Mouse (Mus musculus) heart, adult 2 months (tissue): ENCODE results near the gene Gm3625. TPM values are rescaled to one million over a fixed set of nuclear protein-coding genes. Genes with fewer than 3 reads are reported as not detected.

Experiments used
- DNase-seq, 2 experiments: peaks; one replicate each; pipeline ENCODE4 v3.0.0; 2021
- H3K27ac ChIP-seq: fragments of 200-600 bp; 2 replicates; pipeline ENCODE4 v1.8.1; 2022
- H3K27me3 ChIP-seq: fragments of 200-500 bp; 2 replicates; pipeline ENCODE4 v1.6.1; 2012; ENCODE audit warnings: mild to moderate bottlenecking, low read length, inconsistent platforms, mixed read lengths; ENCODE audit not compliant: control insufficient read depth, insufficient read depth
- H3K36me3 ChIP-seq: fragments of 200-500 bp; 2 replicates; pipeline ENCODE4 v1.6.1; 2012; ENCODE audit warnings: low read length, inconsistent platforms; ENCODE audit not compliant: control insufficient read depth, insufficient read depth
- H3K4me1 ChIP-seq: fragments of 200-500 bp; 2 replicates; pipeline ENCODE4 v1.6.1; 2011; ENCODE audit warnings: low read length; ENCODE audit not compliant: control insufficient read depth, insufficient read depth
- H3K4me3 ChIP-seq: fragments of 200-600 bp; 2 replicates; pipeline ENCODE4 v1.8.1; 2022
- H3K79me2 ChIP-seq: fragments of 200-500 bp; replicated peaks from 2 replicates; pipeline ENCODE4 v1.6.1; 2012; ENCODE audit warnings: mild to moderate bottlenecking, inconsistent platforms, low read length, moderate library complexity, mixed read lengths; ENCODE audit not compliant: control insufficient read depth, insufficient read depth
- H3K9ac ChIP-seq: fragments of 200-500 bp; 2 replicates; pipeline ENCODE4 v1.6.1; 2012; ENCODE audit warnings: low read depth, mild to moderate bottlenecking, control low read depth, inconsistent platforms, low read length, mixed read lengths
- CTCF ChIP-seq: fragments of 200-600 bp; IDR thresholded peaks from 2 replicates; pipeline ENCODE4 v1.8.1; 2022; ENCODE audit warnings: antibody characterized with exemption, mild to moderate bottlenecking, moderate library complexity
- EP300 ChIP-seq: fragments of 200-500 bp; IDR thresholded peaks from 2 replicates; pipeline ENCODE4 v1.6.1; 2011; ENCODE audit warnings: low read depth, low read length, control low read depth; ENCODE audit not compliant: insufficient read depth
- POLR2A ChIP-seq: fragments of 200-500 bp; IDR thresholded peaks from 2 replicates; pipeline ENCODE4 v1.6.1; 2011; ENCODE audit warnings: mild to moderate bottlenecking, low read depth, low read length, control low read depth; ENCODE audit not compliant: insufficient read depth
- WGBS: fragments of 180-500 bp; shearing (Covaris S2); methylation state at CpG from one replicate; pipeline ENCODE4 v1.1.7; 2018; 5-methylcytosine and 5-hydroxymethylcytosine counted together
- intact Hi-C: fragments of 180-260 bp; cut with DNase I; formaldehyde crosslinking; loops from one replicate; pipeline ENCODE4 v1.15.1; 2025
- polyA plus RNA-seq: library from polyadenylated mRNA; depleted of rRNA; stranded (reverse); fragments of >200 nt; gene quantifications from 2 replicates; pipeline ENCODE4 v1.2.3, GENCODE M21; 2012
- total RNA-seq, 2 experiments: library from RNA; stranded (reverse); gene quantifications; 2 replicates each; pipeline ENCODE4 v1.2.3; 2021

Gene Gm3625
- total and polyA plus RNA-seq, 3 experiments, result not detected

GRCm38 (mm10) chr12:4593166-4593929 is 621 bp upstream of the Gm3625 start:
- H3K27ac ChIP-seq, result peak overlapping the region; percentile 95
- H3K4me3 ChIP-seq, result peak overlapping the region; percentile 96
- WGBS, result under 1% methylated on average over 78 of the region's 80 CpGs
- H3K79me2 ChIP-seq, result peaks cover 3% of the 10 kb centered on the region; the same call in 1 of the 2 replicates
- no peak for TF ChIP-seq POLR2A
- no peak for TF ChIP-seq CTCF
- TF ChIP-seq EP300, result no peak
- no peaks in the 10 kb centered on the region for H3K27me3 ChIP-seq
- peaks cover 13% of the 10 kb centered on the region for H3K36me3 ChIP-seq
- intact Hi-C loops, result loop anchor here (5.0 kb wide), 1 partner anchor 116 kb away; the partner anchor contains the start of gene Ncoa1
- peaks cover 12% of the 10 kb centered on the region for H3K4me1 ChIP-seq
- DNase-seq, result peak in 1 of 2 experiments; percentile 81
- H3K9ac ChIP-seq, result peak overlapping the region; percentile 93

GRCm38 (mm10) chr12:4592025-4592424 is 702 bp downstream of the Gm3625 start:
- H3K4me3 ChIP-seq, result peak overlapping the region; percentile 96; the same call in 1 of the 2 replicates
- peaks cover 13% of the 10 kb centered on the region for H3K36me3 ChIP-seq
- H3K9ac ChIP-seq, result no peak overlapping the region
- intact Hi-C loops, result loop anchor here (5.0 kb wide), 1 partner anchor 115 kb away; the partner anchor contains the start of gene Ncoa1
- 40% methylated on average over 6 of the region's 6 CpGs for WGBS
- DNase-seq, result no peak
- peak overlapping the region; percentile 7 for H3K27ac ChIP-seq
- H3K79me2 ChIP-seq, result peaks cover 3% of the 10 kb centered on the region; the same call in 1 of the 2 replicates
- TF ChIP-seq CTCF (peak; percentile 31), EP300 (no peak)
- H3K4me1 ChIP-seq, result peaks cover 12% of the 10 kb centered on the region
- no peaks in the 10 kb centered on the region for H3K27me3 ChIP-seq

GRCm38 (mm10) chr12:4588603-4589002 is 4.1 kb downstream of the Gm3625 start:
- Histone ChIP-seq H3K9ac (no peak overlapping the region), H3K36me3 (no peaks in the 10 kb centered on the region; the same call in 1 of the 2 replicates), H3K27me3 (no peaks in the 10 kb centered on the region), H3K79me2 (no peaks in the 10 kb centered on the region; the same call in 1 of the 2 replicates), H3K4me3 (no peak overlapping the region), H3K27ac (no peak overlapping the region), H3K4me1 (peaks cover 2% of the 10 kb centered on the region; the same call in 1 of the 2 replicates)
- TF ChIP-seq EP300, result no peak
- TF ChIP-seq POLR2A, result no peak
- no peak for TF ChIP-seq CTCF
- peak in 1 of 2 experiments; percentile 40 for DNase-seq
- intact Hi-C loops, result no loop called here
- WGBS, result 28% methylated on average over 3 of the region's 3 CpGs

GRCm38 (mm10) chr12:4587846-4588245 is 4.9 kb downstream of the Gm3625 start:
- intact Hi-C loops, result no loop called here
- no peak for DNase-seq
- WGBS, result 83% methylated on average over 2 of the region's 2 CpGs
- Histone ChIP-seq H3K27ac (no peak overlapping the region), H3K4me1 (peaks cover 2% of the 10 kb centered on the region; the same call in 1 of the 2 replicates), H3K27me3 (no peaks in the 10 kb centered on the region), H3K36me3 (no peaks in the 10 kb centered on the region; the same call in 1 of the 2 replicates), H3K79me2 (no peaks in the 10 kb centered on the region; the same call in 1 of the 2 replicates), H3K4me3 (no peak overlapping the region), H3K9ac (no peak overlapping the region)
- TF ChIP-seq POLR2A (no peak), CTCF (no peak), EP300 (no peak)

GRCm38 (mm10) chr12:4582326-4582725 is 10.4 kb downstream of the Gm3625 start:
- H3K27me3 ChIP-seq, result no peaks in the 10 kb centered on the region
- H3K9ac ChIP-seq, result no peak overlapping the region
- H3K79me2 ChIP-seq, result no peaks in the 10 kb centered on the region
- H3K36me3 ChIP-seq, result no peaks in the 10 kb centered on the region
- no peak for TF ChIP-seq POLR2A
- TF ChIP-seq EP300, result no peak
- no peak for TF ChIP-seq CTCF
- H3K27ac ChIP-seq, result no peak overlapping the region
- H3K4me3 ChIP-seq, result no peak overlapping the region
- intact Hi-C loops, result no loop called here
- H3K4me1 ChIP-seq, result no peaks in the 10 kb centered on the region; the same call in 1 of the 2 replicates
- no peak for DNase-seq

- 90% methylated on average over 4 of the region's 4 CpGs for WGBS
- intact Hi-C loops, result loop anchor here (5.0 kb wide), 3 partner anchors 68 to 398 kb away; partner anchors contain the start of genes Fam228b and Pfn4
- H3K4me1 ChIP-seq, result peaks cover 1% of the 10 kb centered on the region
- no peak for DNase-seq
- no peaks in the 10 kb centered on the region for H3K27me3 ChIP-seq
- TF ChIP-seq EP300, result no peak
- no peak for TF ChIP-seq CTCF
- no peak for TF ChIP-seq POLR2A
- no peak overlapping the region for H3K9ac ChIP-seq
- H3K4me3 ChIP-seq, result no peak overlapping the region
- H3K36me3 ChIP-seq, result no peaks in the 10 kb centered on the region
- no peak overlapping the region for H3K27ac ChIP-seq
- H3K79me2 ChIP-seq, result no peaks in the 10 kb centered on the region
Observed at GRCm38 (mm10) chr12:4574065-4574464, 18.7 kb downstream of the Gm3625 start.
